Mouse (Mus musculus) frontal cortex, postnatal 10 days (tissue): ENCODE data around the gene Hrnr.

Source experiments
- DNase-seq, 2 experiments: peaks; one replicate each; pipeline ENCODE4 v3.0.0; 2022; ENCODE audit warnings: low spot score in 2 of 2, mixed read lengths in 1 of 2

Hrnr gene

GRCm38 (mm10) chr3:93319449-93319848, at the start of gene Hrnr:
Gene Hrnr (plus strand): TSS chr3:93319749.
- DNase-seq, result no peak

DNA sequence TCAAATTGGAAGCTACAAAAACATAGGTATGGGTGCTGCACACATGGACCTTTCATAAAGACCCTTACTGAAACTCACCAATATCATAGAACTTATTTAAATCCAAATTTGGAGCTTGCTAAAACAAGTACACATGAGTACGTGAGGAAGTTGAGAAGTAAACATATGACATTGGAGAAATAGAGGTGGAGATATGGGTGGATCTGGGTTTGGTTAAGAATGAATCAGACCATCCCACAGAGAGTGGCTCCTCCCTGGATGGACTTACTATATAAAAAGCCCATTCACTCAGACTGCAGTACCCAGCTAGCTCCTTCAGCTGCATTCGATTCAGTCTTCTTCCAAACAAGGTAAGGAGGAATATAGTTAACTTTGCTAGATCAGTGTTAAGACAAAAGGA, 46.3 kb upstream of the Hrnr start, which contains the start of gene Flg:
Gene Flg (plus strand): TSS at position 301 of the 400 bp plus-strand sequence.
- DNase-seq, result no peak

DNA sequence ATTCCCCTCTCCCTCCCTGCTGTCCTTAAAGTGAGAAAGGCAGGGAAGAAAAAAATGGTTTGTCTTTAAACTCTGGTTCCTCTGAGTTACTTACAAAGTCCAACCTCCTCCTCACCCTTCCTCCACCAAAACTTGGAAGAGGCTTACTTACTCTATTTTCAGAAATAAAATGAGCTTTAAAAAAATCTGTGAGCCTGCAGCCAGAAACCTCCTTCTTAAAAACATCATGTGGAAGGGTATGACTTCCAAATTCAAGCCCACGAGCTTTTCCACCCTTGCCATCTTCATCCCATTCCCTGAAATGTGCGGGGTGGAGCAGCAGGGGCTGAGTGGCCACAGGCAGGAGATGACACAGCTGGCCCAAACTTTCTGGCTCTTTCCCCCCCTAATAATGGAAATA, 22.0 kb upstream of the Hrnr start:
- no peak for DNase-seq

- no peak for DNase-seq
Measured at GRCm38 (mm10) chr3:93299832-93300231, 19.7 kb upstream of the Hrnr start.

- DNase-seq, result no peak
Measured at GRCm38 (mm10) chr3:93301896-93302295, 17.7 kb upstream of the Hrnr start.

- no peak for DNase-seq
Measured at GRCm38 (mm10) chr3:93306142-93306541, 13.4 kb upstream of the Hrnr start.

DNA sequence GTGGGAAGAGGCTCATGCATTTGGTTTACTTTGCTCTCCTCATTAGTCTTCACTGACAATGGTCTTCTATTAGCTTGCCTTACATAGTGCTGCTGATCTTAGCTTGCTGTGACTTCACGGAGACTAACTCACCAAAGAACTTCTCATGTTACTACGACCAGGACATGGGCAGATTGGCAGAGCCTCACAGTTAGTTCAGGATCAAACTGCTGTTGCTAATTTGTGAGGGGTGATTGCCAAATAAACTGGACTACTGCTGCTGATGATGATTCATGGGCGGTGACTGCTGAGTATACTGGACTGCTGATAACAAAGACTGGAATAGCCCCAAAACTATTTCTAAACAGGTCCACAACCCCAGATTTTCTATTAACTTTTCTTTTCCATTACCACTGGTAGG, 8.2 kb upstream of the Hrnr start:
- no peak for DNase-seq

DNA sequence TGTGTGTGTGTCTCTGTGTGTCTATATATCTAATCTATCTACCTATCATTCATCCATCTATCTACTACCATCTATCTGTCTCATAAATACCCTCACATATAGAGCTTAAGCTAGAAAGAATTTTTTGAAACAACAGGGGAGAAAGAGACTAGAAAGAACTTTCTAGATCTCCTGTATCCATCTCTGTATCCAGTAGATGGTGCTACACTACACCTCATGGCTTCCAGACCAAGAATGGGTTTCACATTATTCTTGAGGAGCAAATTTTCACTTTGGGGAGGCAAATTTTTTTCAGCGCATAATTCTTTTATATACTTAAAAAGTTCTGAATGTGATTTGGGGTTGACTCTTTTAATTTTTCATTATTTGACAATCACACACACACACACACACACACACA, 5.2 kb upstream of the Hrnr start:
- no peak for DNase-seq

DNA sequence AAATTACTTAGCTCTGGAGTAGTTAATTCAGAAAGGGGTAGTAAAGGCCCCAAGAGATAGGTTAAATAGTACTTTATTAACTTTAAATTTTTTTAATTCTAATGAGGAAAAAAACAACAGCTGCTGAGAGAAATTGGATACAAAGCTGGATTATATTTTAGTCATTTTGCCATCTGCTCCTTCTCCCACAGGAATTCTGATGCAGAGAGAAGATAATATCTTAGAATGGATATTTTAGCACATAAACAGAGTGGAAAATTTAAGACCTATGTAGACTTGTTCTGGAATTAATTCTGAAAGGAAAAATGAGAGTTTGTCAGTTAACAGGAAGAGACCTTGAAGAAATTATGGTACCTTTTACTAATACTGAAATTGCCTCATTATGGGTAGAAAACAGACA, 18.2 kb downstream of the Hrnr start:
- DNase-seq, result no peak

DNA sequence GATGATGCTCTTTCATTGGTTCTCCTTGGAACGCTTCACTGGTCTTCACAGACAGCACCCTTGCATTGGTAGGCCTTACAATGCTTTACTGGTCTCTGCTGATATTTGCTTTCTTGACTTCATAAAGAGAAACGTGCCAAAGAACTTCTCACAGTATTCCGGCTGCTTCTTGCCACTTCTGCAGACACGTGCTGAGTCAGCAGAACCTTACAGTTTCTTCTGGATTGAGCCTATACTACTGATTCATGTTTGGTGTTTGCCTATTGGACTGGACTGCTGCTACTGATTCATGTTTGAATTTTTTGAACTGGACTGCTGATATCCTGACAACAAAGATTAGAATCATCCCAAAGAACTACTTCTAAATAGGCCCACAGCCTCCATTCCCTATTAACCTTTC, 20.5 kb downstream of the Hrnr start:
- no peak for DNase-seq

- DNase-seq, result no peak
Measured at GRCm38 (mm10) chr3:93346896-93347295, 27.3 kb downstream of the Hrnr start.

GRCm38 (mm10) chr3:93360045-93360444, 40.5 kb downstream of the Hrnr start:
- DNase-seq, result peak; percentile 19 to 44

- DNase-seq, result no peak
Measured at GRCm38 (mm10) chr3:93361933-93362574, 42.5 kb downstream of the Hrnr start.

- no peak for DNase-seq
Measured at GRCm38 (mm10) chr3:93366966-93367575, 47.5 kb downstream of the Hrnr start.

GRCm38 (mm10) chr3:93368171-93368570, 48.6 kb downstream of the Hrnr start:
- no peak for DNase-seq

GRCm38 (mm10) chr3:93373416-93373815, 53.9 kb downstream of the Hrnr start:
- no peak for DNase-seq

DNA sequence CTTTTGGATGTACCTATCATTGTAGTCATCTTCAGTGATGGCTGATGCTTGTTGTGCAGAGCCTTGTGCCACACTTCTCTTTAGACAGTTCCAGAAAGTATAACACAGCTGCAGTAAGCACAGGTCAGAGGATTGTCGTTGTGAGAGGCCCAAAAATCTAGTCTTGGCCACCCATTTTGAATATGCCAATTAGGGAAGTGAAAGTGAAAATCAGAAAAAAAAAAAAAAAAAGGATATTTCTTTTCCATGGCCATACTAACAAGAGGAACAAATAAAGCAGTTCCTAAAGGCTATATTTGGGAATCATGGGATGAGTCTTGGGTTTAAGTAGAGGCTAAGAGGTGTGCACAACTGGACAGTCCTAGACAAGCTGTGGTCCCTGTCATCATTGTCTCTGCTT, 55.6 kb downstream of the Hrnr start:
- DNase-seq, result no peak

GRCm38 (mm10) chr3:93375601-93376000, 56.1 kb downstream of the Hrnr start:
- no peak for DNase-seq

GRCm38 (mm10) chr3:93378146-93378545, 58.6 kb downstream of the Hrnr start:
- no peak for DNase-seq
